Mouse (Mus musculus) fibroblast of lung, adult 2 months (primary cell): ENCODE measurements around the gene Bicdl1.
A peak's percentile ranks its signal among the peaks of the same experiment; 100 is the strongest.
"Not testable (repeated sequence)": the region's sequence is repeated elsewhere in the genome, so short reads cannot be mapped to it uniquely, and the experiment has no call there.

Experiments used
- DNase-seq: peaks from one replicate; pipeline ENCODE4 v3.0.0-alpha.2; 2011; ENCODE audit warnings: low read depth

Gene Bicdl1

DNA sequence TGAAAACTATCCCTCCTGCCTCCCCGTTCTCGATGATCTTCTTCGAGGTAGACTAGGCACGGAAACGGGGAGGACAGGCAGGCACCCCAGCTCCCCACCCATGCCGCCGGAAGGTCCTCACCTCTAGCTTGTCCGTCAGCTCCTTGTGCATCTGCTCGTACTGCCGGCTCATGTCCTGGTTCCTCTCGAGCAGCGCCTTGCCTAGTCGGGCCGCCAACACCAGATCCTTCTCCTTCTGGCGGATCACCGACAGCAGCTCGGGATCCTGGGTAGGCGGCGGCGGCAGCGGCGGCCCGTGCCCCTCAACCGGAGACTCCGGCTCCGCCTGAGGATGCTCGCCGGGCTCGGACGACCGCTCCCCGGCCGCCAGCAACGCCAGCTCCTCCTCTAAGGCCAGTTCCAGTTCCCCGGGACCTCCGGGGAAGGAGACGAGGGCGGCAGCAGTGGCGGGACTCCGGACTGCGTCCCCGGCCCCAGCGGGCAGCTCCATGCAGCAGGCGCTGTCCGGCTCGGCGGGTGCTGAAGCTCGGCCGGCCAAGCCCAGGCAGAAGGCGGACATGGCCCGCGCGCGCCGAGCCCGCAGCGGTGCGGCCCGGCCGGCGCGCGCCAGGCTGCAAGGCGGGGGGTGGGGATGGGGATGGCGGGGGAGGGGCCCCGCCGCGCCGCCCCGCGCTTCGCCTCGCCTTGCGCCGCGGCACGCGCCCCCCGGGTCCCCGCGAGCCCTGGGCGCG lies at the start of gene Bicdl1:
Gene Bicdl1, minus strand, starts transcription at position 621 of the 731 bp plus-strand sequence.
- peak; percentile 5 for DNase-seq

DNA sequence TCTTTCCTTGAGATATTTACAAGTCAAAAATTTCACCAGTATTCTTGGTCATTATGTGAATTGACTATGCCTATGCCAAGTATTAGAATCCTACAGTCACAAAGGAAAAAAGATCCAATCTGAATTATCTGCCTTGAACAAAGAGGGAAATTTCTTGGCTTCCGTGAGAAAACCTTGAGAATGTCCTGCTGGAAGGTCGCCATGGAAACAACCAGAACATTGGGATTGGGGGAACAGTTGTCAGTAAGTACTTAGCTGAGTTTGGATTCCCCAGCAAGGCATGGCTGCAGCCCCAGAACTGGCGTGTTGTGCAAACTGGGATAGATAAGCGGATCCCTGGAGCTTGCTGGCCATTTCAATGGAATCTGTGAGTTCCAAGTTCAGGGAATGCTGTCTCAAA lies 45.5 kb upstream of the Bicdl1 start:
- no peak for DNase-seq

DNA sequence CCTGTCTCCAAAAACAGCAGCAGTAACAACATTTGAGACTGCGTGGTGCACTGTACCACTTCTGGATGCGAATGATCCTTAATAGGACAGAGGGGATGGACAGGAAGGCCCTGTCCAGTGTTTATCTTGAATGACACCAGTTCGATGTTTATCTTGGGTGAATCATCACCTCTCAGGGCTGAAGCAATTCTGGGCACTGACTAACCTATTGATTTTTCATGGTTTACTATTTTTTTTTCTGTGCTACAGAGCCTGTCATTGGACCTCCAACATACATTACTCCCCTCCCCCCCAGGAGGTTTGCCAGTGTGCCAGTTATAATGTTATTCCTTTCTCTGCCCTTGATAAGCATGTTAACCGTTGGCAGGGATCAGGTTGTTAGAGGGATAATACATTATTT lies 43.9 kb upstream of the Bicdl1 start:
- DNase-seq: no peak

DNA sequence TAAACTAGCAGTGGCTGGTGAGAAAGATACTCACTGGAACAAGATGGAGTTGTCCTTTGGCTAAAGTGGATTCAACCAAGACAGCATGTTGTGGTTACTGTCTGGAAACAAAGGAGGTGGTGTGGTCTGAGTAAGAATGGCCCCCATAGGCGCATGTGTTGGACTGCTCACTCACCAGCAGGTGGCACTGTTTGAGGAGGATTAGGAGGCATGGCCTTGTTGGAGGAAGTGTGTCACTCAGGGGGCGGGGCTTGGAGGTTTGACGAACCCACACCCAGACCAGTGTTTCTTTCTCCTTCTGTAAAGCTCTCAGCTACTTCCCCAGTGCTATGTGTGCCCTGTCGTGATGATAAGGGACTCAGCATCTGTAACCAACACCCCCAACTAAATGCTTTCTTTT lies 38.6 kb upstream of the Bicdl1 start:
- no peak for DNase-seq

DNA sequence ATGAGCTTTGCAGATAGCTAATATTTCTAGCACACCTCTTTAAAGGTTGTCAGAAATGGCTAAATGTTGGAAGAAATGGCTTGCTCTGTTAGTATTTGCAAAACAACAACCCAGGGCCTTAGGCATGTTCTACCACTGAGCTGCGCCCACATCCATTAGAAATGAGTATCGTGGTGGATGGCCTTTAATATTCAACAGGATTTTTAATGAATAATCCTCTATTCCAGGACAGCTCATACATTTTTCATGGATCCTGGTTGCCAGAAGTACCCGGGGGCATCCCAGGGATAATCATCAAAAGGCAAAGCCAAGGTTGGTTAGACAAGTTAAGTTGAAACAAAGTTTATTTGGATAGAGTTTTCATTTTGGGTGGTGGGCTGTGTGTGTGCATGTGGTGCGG lies 37.7 kb upstream of the Bicdl1 start:
- no peak for DNase-seq

DNA sequence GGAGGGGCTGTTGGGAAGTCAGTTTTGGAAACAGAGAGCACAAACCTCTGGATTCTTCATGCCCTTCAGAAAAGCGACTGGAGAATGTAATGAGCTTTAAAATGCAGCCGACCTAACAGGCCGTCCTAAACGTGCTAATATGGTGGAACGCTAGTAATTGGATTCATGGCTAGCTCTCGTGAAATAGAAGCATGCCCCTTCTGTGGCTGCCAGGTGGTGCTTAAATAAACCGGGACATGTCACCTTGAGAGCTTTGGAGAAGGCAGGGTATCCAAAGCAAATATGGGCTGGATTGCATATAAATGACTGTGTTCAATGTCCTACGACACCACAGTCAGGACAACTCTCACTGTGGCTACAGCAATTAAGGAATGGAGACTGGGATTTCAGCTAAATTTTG lies 35.4 kb upstream of the Bicdl1 start:
- DNase-seq: no peak

DNA sequence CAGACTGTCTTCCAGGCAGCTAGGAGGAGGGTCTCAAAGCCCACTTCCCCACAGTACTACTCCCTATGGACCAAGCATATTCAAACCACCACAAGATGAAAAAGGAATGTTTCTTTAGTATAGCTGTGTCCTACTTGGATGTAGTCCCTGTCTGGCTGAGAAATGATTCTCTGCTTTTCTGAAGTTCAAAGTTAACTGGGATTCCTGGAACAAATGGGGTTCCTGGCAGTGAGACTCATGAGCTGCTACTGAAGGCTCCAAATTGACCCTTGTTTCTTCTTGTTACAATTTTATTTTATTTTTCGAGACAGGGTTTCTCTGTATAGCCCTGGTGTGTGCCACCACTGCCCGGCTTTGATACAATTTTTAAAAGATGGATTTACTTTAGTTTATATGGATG lies 32.6 kb upstream of the Bicdl1 start:
- no peak for DNase-seq

DNA sequence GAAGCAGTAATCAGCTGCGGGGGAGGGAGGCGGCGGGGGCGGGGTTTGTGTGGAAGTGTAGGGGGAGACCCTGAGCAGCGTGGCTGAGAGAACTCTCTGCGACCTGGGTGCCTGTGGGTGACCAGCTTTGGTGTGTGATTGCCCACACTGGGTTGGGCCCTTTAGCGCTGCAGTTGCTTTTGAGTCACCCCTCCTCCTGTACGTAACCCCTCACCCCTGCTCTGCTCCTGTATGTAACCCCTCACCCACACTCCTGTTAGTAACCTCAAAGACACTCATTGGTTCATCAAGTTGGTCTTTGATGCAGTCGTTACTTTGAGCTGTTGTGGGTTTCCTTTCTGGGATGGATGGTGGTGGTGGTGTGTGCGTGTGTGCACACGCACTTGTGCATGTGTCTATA lies 29.5 kb upstream of the Bicdl1 start:
- DNase-seq: no peak

DNA sequence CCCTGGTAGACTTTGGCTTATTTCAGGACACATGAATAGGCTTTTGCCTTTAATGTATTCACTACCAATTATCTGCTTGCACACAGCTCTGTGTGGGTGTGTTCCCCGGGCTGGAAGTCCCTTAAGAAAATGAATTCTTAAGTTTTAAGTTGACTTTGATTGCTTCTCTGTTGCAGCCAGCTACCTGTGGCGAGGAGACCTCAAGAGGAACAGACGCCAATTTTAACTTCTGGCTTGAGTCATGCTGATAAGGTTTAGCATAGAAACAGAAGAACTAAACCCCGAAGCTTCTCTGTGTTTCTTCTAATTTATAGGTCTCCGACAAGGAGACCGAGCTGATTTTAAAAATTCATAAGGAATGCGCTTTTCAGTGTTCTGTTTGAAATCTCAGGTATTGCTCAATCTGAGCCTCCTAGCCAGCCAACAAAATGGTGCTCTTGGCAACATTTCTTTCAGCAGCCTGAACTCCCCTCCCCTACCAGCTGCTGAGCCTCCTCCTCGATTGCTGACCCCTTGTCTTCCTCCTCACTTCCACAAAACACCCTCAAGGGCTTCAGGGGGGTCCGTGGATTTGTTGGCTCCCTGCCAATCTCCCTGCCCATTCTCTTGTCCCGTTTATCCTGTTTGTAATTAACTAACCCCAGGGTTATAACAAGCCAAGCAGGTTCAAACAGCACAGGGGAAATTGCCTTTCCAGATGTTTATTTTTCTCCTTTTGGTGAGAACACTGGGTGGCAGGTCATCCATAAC lies 27.2 kb upstream of the Bicdl1 start:
- DNase-seq: no peak

DNA sequence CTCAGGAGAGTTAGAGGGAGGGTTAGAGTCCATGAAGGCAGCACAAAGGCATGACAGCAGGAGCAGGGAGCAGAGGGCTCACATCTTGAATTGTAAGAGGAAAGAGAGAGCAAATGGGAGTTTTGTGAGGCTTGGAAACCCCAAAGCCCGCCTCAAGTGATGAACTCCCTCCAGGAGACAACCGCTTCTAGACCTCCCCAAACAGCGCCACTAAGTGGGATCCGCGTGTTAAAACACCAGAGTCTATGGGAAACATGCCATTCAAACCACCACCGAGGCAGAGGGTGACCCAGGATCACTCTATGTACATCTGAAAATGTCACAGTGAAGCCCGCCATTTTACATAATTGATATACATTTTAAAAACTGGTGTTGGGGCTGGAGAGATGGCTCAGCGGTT lies 26.1 kb upstream of the Bicdl1 start:
- no peak for DNase-seq

DNA sequence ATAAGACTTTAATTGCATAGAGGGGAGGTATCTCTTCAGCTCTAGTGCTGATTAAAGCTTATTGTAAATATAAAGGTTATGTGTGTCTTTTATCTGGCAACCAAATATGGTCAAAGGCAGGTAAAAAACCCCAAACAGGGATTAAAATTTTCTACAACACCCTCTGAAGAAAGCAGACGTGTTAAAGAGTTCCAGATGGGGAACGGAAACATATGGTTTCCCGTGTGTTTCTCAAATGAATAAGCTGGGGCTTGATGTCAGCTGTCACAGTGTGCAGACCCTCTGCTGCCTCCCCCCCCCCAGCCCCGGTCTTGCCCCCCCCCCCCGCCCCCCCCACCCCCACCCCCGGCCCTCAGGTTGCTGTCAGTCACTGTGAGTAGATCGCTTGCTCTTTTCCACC lies 24.1 kb upstream of the Bicdl1 start:
- no peak for DNase-seq

DNA sequence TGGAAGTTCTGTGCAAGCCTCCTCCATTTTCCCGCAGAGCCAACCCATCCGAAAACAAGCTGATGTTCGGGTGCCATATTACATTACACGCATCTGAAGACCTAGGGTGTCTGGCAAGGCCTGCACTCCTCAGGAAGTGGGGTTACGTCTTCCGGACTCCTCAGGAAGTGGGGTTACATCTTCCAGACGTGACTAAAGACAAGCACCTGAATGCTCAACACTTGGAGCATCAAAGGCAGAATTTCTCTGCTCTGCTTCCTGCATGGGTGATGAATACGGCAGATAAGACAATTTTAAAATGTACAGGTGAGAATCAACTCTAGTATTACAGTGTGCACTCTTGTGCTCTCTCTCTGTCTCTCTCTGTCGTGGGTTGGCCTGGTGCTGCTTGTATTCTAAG lies 23.4 kb upstream of the Bicdl1 start:
- no peak for DNase-seq

DNA sequence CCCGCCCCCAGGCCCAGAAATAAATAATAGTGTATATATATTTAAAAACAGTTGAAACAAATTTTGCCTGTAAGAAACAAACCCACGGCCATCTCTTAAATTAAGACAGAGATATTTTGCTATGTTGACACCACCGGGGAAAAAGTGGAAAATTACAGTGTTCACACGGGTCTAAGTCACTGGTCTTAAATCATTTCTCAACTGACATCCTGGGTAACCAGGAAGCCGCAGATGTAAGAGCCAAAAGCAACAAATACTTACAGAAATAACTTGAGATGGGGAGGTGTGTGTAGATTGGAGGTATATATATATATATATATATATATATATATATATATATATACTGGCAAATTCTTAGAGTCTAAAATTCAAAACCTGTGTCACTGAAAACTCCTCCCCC lies 21.5 kb upstream of the Bicdl1 start:
- no peak for DNase-seq

DNA sequence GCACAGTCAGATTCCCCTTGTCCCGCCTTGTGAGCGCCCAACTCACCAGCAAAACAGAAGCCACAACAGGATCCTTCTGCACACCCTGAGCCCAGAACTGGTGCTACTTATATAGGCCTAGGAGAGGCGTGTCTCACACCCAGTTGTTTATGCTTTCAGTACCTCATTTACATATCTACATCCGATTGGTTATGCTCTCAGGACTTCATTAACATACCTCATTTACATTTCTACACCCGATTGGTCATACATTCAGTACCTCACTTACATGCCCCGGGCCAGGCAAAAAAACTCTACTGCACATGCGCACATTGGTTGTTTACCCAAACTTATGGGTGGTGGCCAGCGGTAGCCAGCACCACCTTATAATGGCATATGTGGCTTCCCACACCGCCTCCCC lies 20.5 kb upstream of the Bicdl1 start:
- not testable (repeated sequence) for DNase-seq

DNA sequence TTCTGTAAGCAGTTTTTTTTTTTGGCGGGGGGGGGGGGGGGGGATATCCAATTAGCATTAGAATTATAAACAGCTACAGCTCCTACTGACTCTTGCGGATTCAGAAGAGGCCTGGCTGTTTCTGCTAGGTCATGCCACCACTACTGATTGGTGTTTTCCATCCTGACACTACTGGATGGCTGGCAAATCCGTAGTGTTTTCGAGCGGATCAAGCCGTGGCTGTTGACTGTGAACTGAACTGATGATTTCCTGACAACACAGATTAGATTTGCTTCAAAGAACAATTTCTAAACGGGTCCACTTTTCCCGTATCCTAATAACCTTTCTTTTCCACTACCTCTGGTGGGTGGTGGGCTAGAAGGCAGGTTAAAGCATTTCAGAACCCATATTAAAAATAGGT lies 16.9 kb upstream of the Bicdl1 start:
- DNase-seq: no peak

DNA sequence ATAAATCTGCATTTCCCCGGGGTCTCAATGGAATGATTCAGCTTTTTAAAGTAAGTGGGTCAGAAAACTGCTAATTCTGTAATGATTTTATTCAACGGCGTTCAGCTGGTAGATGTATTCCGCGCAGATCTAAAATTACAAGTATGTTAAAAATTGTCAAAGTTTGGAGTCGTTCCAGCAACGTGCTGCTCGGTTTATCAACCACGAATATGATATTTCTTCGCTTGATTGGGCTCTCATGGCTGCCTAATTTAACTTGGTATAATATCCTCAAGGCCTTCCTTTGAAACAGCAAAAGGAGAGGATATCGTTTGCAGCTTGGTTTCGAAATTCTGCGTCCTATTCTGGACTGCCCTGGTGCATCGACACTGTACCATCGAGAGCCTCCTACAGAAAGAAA lies 13.9 kb upstream of the Bicdl1 start:
- DNase-seq: no peak

DNA sequence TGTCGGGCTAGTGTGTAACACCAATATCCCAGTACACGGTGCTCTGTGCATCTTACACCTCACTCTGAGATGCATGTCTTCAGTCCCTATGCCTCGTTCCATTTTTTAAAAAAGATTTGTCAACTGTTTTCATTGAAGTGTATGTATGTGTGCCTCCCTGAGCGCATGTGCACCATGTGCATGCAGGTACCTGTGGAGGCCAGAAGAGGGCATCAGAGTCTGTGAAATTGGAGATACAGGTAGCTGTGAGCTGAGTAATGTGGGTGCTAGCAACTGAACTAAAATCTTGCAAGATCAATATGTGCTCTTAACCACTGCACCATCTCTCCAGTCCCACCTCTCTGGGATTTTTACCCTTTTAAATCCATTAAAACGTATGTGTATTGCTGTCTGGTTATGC lies 6.6 kb upstream of the Bicdl1 start:
- no peak for DNase-seq

DNA sequence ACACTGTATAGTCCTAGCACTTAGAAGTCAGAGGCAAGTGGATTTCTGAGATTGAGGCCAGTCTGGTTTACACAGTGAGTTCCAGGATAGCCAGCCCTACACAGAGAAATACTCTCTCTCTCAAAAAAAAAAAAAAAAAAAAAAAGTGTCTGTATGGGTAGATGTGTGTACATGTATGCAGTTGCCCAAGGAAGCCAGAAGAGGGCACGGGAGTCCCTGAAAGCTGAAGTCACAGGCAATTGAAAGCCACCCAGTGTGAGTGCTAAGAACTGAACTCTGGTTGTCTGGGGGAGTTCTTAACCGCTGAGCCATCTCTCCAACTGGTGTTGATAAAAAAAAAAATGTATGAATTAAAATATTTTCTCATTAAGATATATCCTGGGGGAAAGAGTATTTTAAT lies 3.1 kb upstream of the Bicdl1 start:
- DNase-seq: no peak

DNA sequence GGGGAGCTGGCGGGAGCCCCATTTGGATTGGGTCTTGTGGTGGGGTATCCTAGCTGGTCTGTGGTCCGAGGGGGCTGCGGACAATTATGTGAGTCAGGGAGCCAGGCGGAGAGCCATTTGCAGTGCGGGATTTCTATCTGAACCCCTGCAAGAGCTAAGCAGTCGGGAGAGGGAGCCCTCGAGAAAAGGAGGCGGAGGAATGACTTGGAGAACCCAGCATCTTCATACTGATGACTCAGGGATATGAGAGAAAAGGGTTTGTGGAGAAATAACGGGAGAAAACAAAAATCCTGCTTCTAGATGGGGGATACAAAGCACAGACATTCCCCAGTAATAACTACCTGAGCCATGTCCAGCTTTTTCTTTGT lies 1.4 kb upstream of the Bicdl1 start:
- peak; percentile 9 for DNase-seq

DNA sequence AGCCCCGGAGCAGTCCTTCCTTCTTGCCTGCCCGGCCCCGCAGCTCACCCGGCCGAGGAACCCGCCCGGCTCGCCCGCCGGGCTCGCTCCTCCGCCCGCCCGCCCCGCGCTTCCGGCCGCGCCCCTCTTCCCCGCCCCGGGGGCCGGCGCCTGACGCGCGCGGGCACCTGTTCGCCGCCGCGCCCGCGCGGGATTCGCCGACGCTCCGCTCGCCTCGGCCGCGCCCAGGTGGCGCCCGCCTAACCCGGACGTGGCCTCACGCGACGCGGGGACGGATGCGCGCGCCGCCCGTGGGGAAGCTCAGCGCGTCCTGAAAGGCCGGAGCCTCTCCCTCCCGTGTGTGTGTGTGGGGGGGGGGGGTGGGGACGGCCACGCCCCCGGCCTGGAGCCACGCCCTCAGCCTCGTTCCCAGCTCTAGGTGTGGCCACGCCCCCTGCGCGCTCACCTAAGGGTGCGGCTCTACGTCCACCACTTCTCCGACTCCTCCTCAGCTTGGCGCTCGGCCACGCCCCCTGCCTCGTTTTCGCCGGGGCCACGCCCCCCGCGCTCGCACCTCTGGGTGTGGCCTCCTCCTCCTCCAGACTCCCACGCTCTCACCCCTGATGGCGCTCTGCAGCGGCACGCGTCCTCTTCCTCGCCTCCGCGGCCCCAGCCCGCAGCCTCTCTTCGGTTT lies 891 bp upstream of the Bicdl1 start:
- no peak for DNase-seq

DNA sequence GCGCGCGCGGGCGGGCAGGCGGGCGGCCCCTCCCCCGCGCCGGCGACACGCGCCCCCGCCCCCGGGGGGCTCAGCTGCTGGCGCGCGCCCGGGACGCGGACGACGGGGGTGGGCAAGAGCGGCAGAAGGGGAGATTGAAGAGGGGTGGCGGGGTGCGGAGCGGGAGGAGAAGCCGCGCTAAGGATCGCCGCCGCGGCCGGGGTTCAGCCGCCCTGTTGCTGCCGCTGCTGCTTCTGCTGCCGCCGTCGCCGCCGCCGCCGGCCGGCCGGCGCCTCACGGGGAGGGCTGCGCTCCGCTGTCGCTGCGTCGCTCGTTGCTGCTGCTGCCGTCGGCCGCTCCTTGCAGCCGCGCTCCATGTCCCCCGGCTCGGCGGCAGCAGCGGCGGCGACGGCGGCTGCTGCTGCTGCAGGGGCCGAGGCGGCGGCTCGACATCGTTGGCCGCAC lies 333 bp upstream of the Bicdl1 start:
- no peak for DNase-seq

DNA sequence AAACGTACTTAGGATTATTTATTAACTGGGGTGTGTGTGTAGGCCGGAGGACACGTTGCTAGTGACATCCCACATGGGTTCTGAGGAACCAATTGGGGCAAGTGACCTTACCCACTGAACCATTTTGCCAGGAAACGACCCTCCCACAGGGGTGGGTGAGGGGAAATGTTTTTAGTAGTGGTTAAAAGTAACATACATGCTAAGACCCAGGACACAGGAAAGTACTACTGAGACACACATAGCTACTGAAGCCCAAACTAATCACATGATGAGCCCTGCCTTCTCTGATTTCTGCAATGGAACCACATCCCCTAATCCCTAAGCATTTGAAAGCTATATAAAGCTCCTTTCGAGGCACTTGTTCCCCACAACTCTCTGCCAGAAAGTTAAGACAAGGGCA lies 1.1 kb downstream of the Bicdl1 start:
- no peak for DNase-seq

DNA sequence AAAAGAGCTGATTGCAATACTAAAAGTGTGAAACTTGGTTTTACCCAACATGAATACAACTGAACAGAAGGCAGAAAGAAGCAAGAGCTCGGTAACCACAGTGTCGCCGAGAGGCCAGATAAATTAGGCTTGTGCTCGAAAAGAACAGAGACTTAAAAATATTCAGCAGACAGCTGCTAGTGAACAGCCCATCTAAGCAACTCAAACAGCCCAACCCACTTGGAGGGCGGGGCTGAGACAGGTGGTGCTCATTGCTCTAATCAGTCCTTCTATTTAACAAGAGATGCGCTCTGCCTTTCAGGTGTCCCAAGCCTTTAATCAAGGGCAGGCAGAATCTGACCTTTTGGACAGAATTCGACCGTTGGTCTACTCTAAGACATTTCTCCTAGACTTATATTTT lies 4.8 kb downstream of the Bicdl1 start:
- no peak for DNase-seq
